Mouse (Mus musculus) embryo, embryonic 10 days (tissue): Measurements from ENCODE around the gene Il6ra.

Experiments used
- DNase-seq: peaks from one replicate; pipeline ENCODE4 v3.0.0-alpha.2; 2015; ENCODE audit warnings: low spot score

Gene Il6ra

GRCm38 (mm10) chr3:89909703-89910542 is 3.1 kb downstream of the Il6ra start:
- DNase-seq, result peak; percentile 13

- no peak for DNase-seq
These were observed 4.2 kb downstream of the Il6ra start for GRCm38 (mm10) chr3:89908836-89909235.

GRCm38 (mm10) chr3:89907846-89908245 is 5.2 kb downstream of the Il6ra start:
- DNase-seq, result no peak

GRCm38 (mm10) chr3:89899511-89899908 is 13.5 kb downstream of the Il6ra start:
- DNase-seq, result peak; percentile 18

- no peak for DNase-seq
These were observed 14.0 kb downstream of the Il6ra start for GRCm38 (mm10) chr3:89898870-89899510.

- no peak for DNase-seq
These were observed 15.0 kb downstream of the Il6ra start for GRCm38 (mm10) chr3:89898011-89898410.

DNA sequence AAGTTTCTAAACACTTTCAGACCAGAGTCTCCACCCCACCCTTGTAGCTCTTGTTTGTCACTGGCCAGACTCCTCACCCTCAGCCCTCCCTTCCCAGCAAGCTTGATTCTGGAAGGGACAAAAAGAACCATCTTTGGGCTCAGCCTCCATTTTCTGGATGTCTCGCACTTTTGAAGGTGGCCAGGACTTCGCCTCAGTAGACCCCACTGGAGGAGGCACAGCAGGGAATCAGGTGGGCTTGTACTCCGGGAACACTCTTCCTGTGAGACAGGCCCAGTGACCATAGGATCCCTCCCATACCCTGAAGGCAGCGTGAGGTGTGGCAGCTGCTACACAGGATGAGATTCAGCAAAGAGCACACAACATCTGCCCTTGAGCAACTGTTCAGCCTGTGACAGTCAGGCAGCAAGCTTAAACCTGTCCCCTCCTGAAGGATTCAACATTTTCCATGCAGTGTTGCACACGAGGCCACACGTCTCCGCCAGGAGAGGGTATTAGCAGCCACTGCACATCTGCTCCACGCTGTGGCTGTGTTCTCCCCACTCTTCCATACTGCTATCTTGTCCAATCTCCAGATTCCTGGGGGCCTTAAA is 15.7 kb downstream of the Il6ra start:
- no peak for DNase-seq

DNA sequence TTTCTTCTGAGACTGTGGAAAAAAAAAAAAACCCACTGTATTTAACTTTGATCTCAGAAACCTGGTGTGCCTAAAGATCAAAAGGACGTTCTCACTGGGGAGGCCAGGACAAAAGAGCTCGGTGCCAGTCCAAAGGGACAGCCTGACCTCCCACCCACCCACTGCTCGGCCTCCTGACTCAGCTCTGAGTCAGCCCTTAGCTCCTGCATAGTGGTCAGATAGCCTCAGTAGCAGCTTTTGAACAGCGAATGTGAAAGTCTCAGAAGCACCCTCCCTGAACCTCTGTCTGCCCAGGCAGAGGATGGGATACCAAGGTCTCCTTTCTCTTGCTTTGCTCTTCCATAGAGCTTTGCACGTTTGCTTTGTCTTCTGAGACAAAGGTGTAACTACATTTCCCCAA is 16.4 kb downstream of the Il6ra start:
- peak; percentile 28 for DNase-seq

DNA sequence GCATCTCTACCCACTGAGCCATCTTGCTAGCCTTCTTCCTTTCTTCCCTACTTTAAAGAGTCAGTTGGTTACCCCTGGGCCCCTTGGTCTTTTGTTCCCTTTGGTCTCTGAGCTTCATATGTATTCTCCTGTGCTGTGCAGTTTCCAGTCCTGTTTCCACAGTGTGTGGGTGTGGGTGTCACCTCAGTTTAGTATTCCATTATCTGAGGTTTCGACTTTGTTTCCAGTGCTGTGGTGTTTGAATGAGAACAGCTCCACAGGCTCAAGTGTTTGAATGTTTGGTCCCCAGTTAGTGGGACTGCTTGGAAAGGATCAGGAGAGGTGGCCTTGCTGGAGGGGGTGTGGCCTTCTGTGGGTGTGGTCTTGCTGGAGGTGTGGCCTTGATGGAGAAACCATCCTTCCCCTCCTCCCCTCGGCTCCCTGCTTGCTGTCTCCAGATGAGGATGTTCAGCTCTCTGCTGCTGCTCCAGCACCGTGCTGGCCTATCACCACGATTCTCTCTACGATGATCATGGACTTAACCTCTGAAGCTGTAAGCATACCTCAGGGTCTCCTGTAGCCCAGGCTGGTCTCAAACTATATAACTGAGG is 20.4 kb downstream of the Il6ra start:
- DNase-seq, result no peak

- no peak for DNase-seq
These were observed 21.3 kb downstream of the Il6ra start for GRCm38 (mm10) chr3:89891696-89892095.

DNA sequence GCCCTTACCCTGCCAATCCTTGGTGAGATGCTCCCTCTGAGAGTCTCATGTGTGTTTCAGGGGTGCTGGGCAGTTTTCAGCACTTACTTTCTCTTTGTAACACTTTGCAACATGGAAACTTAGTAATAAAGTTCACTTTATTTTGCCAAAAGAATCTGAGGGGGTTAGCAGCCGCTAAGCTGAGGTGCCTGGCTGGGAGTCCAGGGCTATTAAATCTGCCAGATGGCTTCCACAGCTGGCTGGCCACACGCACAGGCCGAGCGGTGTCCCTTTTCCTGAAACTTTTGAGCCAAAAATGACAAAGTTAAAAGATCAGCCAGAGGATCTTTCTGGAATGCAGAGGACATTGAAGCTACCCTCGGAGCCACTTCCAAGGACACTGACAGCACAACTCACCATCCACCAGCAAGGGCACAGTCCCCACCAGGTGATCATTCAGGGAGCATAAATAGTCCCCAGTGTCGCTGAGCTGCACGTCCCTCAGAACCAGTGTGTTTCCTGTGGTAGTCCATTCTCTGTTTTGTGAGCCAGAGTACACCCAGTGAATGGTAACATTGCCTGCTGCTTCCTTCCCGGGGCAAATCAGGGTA is 23.1 kb downstream of the Il6ra start:
- no peak for DNase-seq

DNA sequence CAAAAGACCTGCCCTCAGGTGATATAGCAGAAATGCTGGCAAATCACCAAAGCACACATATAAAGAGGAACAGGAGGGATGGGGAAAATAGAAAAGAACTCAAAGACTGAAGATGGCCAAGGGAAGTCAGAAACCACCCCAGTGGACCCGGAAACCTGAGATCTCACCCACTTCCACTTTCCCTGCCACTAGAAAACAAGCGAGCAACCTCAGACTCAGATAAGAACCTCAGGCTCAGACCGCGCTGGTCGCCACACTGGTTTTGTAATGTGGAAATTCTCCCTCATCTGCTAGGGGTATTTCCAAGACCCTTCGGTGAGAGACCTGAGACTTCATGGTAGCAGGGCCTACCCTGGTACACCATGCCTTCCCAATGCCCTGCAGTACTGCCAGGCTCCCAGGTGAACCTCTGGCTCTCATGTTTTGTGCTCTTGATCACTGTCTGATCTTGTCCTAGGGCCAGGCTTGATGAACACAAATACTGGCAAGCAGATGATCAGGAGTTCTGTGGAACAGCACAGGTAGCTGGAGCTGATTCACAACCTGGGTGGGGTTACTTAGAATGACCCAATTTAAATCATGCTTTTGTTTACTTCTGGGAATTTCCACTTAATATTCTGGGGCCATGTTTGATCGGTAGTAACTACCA is 25.3 kb downstream of the Il6ra start:
- DNase-seq, result no peak

GRCm38 (mm10) chr3:89885766-89886165 is 27.2 kb downstream of the Il6ra start:
- DNase-seq, result no peak

- no peak for DNase-seq
These were observed 29.4 kb downstream of the Il6ra start for GRCm38 (mm10) chr3:89883582-89884041.

DNA sequence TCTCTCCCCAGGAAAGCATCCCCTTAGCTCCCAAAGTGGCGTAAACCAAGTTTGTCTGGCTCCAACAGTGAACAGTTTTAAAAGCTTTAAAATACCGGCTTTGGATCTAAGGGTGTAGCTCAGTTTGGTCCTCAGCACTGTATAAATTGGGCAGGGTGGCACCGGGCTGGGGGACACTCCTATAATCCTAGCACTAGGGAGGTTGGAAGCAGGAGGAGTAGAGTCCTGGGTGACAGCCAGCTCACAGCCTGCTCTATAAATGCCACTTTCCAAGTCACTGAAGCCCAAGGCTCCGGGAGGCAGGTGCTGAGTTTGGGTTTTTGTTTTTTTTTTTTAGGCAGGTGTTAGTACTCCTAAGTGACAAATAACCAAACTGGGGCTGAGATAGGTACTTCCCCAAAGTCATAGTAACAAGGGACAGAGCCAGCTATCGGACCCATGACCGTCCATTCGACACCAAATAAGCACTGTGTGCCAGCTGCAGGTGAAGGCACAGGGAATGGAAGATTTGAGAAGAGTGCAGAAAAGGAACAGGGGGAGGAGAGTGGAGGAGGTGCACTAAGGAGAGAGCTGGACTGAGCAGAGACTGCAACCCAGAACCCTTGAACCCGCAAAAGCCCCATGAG is 30.3 kb downstream of the Il6ra start:
- DNase-seq, result no peak

GRCm38 (mm10) chr3:89880036-89880851 is 32.8 kb downstream of the Il6ra start:
- no peak for DNase-seq

DNA sequence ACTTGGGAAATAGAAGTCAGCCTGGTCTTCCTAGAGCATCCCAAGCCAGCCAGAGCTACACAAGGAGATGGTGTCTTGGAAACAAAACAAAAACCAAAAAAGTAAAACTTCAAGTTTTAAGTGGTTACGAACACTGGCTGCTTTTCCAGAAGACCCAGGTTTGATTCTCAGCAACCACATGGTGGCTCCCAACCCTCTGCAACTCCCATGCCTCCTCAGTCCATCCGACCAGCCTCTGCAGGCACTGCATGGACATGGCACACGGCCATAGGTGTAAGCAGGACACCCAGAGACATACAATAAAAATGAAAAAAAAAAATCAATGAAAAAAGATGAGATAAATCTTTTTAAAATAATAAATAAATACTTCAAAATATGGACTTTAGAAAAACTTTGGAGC is 33.7 kb downstream of the Il6ra start:
- DNase-seq, result no peak

- DNase-seq, result no peak
These were observed 34.5 kb downstream of the Il6ra start for GRCm38 (mm10) chr3:89878456-89878855.

DNA sequence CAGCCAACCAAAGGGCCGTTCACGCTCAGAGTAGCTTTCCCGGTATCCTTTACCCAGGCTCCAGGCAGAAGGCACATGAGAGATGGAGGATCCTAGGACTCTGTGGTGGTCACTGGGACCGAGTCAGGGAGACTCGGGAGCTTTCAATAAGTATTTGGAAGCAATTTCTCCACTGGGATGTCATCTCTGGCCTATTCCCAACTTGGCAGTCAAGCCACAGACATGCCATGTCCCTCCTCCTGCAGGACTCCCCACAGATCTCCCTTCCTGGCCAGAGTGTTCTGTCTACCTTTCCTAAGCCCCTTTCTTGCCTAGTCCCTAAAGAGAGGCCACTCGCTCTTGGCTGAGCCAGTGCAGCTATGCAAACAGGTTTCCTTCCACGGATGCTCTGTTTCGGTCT is 35.9 kb downstream of the Il6ra start:
- no peak for DNase-seq

- no peak for DNase-seq
These were observed 36.5 kb downstream of the Il6ra start for GRCm38 (mm10) chr3:89876469-89876868.
